Mouse (Mus musculus) forebrain, embryonic 15.5 days (tissue): ENCODE results near the gene Cd163l1. TPM values are rescaled to one million over a fixed set of nuclear protein-coding genes. Genes with fewer than 3 reads are reported as not detected.

Experiments used
- ATAC-seq: fragments of 200-750 bp; cut with Nextera tagmentation; replicated peaks from 2 replicates; pipeline ENCODE4 v1.8.0; 2017; ENCODE audit warnings: mild to moderate bottlenecking, moderate TSS enrichment, moderate library complexity
- H3K27ac ChIP-seq: fragments of 300-500 bp; sonication (generic); replicated peaks from 2 replicates; pipeline ENCODE4 v1.5.1; 2015; ENCODE audit warnings: mild to moderate bottlenecking, inconsistent platforms
- H3K27me3 ChIP-seq: fragments of 300-500 bp; sonication (generic); 2 replicates; pipeline ENCODE4 v1.6.1; 2015; ENCODE audit warnings: inconsistent platforms
- H3K36me3 ChIP-seq: fragments of 300-500 bp; sonication (generic); 2 replicates; pipeline ENCODE4 v1.6.1; 2015; ENCODE audit warnings: mild to moderate bottlenecking, inconsistent platforms
- H3K4me1 ChIP-seq: fragments of 300-500 bp; sonication (generic); 2 replicates; pipeline ENCODE4 v1.6.1; 2015; ENCODE audit warnings: inconsistent platforms
- H3K4me2 ChIP-seq: fragments of 300-500 bp; sonication (generic); replicated peaks from 2 replicates; pipeline ENCODE4 v1.6.1; 2015; ENCODE audit warnings: mild to moderate bottlenecking, inconsistent platforms
- H3K4me3 ChIP-seq: fragments of 300-500 bp; sonication (generic); 2 replicates; pipeline ENCODE4 v1.5.1; 2015; ENCODE audit warnings: mild to moderate bottlenecking, inconsistent platforms
- H3K9ac ChIP-seq: fragments of 300-500 bp; sonication (generic); replicated peaks from 2 replicates; pipeline ENCODE4 v1.6.1; 2015; ENCODE audit warnings: mild to moderate bottlenecking, inconsistent platforms
- H3K9me3 ChIP-seq: fragments of 300-500 bp; sonication (generic); 2 replicates; pipeline ENCODE4 v1.6.1; 2016; ENCODE audit warnings: inconsistent platforms
- WGBS: fragments of 180-500 bp; shearing (Covaris S2); methylation state at CpG from one replicate; pipeline ENCODE4 v1.1.7; 2015; ENCODE audit warnings: mixed read lengths; 5-methylcytosine and 5-hydroxymethylcytosine counted together
- polyA plus RNA-seq: library from polyadenylated mRNA; unstranded; fragments of >200 nt; fragmentation: Nextera tagmentation; extraction: Ambion mirVana; gene quantifications from 2 replicates; pipeline ENCODE4 v1.2.1, GENCODE M21; 2015

Cd163l1 gene
- polyA plus RNA-seq, 1 experiment from 2014 or later, result not detected

- Histone ChIP-seq H3K27ac (no peak overlapping the region), H3K9me3 (no peaks in the 10 kb centered on the region), H3K27me3 (no peaks in the 10 kb centered on the region), H3K4me3 (no peak overlapping the region), H3K4me2 (no peak overlapping the region), H3K36me3 (no peaks in the 10 kb centered on the region), H3K4me1 (no peaks in the 10 kb centered on the region), H3K9ac (no peak overlapping the region)
- no peak for ATAC-seq
- 59% methylated on average over 2 of the region's 2 CpGs for WGBS
Observed at GRCm38 (mm10) chr7:140192445-140192844, 25.6 kb upstream of the Cd163l1 start.

- Histone ChIP-seq H3K36me3 (no peaks in the 10 kb centered on the region), H3K4me2 (no peak overlapping the region), H3K9ac (no peak overlapping the region), H3K27ac (no peak overlapping the region), H3K9me3 (no peaks in the 10 kb centered on the region), H3K4me3 (no peak overlapping the region), H3K4me1 (no peaks in the 10 kb centered on the region), H3K27me3 (no peaks in the 10 kb centered on the region)
- 86% methylated on average over 2 of the region's 2 CpGs for WGBS
- no peak for ATAC-seq
Observed at GRCm38 (mm10) chr7:140192851-140193250, 25.2 kb upstream of the Cd163l1 start.

- 89% methylated on average over 4 of the region's 4 CpGs for WGBS
- Histone ChIP-seq H3K9ac (no peak overlapping the region), H3K27me3 (no peaks in the 10 kb centered on the region), H3K9me3 (no peaks in the 10 kb centered on the region), H3K36me3 (no peaks in the 10 kb centered on the region), H3K4me3 (no peak overlapping the region), H3K4me2 (no peak overlapping the region), H3K27ac (no peak overlapping the region), H3K4me1 (no peaks in the 10 kb centered on the region)
- ATAC-seq, result no peak
Observed at GRCm38 (mm10) chr7:140194031-140194430, 24.0 kb upstream of the Cd163l1 start.

GRCm38 (mm10) chr7:140196002-140196401, 22.1 kb upstream of the Cd163l1 start:
- no peak overlapping the region for H3K4me2 ChIP-seq
- no peak overlapping the region for H3K27ac ChIP-seq
- no peak overlapping the region for H3K4me3 ChIP-seq
- H3K27me3 ChIP-seq, result no peaks in the 10 kb centered on the region
- H3K9ac ChIP-seq, result no peak overlapping the region
- no peak for ATAC-seq
- 87% methylated on average over 8 of the region's 8 CpGs for WGBS
- no peaks in the 10 kb centered on the region for H3K9me3 ChIP-seq
- H3K4me1 ChIP-seq, result no peaks in the 10 kb centered on the region
- H3K36me3 ChIP-seq, result no peaks in the 10 kb centered on the region

GRCm38 (mm10) chr7:140201090-140201489, 17.0 kb upstream of the Cd163l1 start:
- Histone ChIP-seq H3K27ac (no peak overlapping the region), H3K9me3 (no peaks in the 10 kb centered on the region), H3K27me3 (no peaks in the 10 kb centered on the region), H3K4me1 (no peaks in the 10 kb centered on the region), H3K4me3 (no peak overlapping the region), H3K9ac (no peak overlapping the region), H3K4me2 (no peak overlapping the region), H3K36me3 (no peaks in the 10 kb centered on the region)
- no peak for ATAC-seq
- WGBS, result 92% methylated on average over 4 of the region's 4 CpGs

GRCm38 (mm10) chr7:140205864-140206263, 12.2 kb upstream of the Cd163l1 start, which contains the start of gene Olfr524:
Gene Olfr524 (minus strand): TSS chr7:140205964.
- ATAC-seq, result no peak
- H3K4me1 ChIP-seq, result no peaks in the 10 kb centered on the region
- no peak within 1 kb of the TSS for H3K4me2 ChIP-seq
- H3K4me3 ChIP-seq, result no peak within 1 kb of the TSS
- no peak within 1 kb of the TSS for H3K9ac ChIP-seq
- H3K36me3 ChIP-seq, result no peaks in the 10 kb centered on the region
- no peaks in the 10 kb centered on the region for H3K9me3 ChIP-seq
- H3K27me3 ChIP-seq, result no peaks in the 10 kb centered on the region
- no peak within 1 kb of the TSS for H3K27ac ChIP-seq

- WGBS, result 99% methylated on average over 3 of the region's 3 CpGs
- H3K4me2 ChIP-seq, result no peak overlapping the region
Observed at GRCm38 (mm10) chr7:140206904-140207303, 11.2 kb upstream of the Cd163l1 start.

GRCm38 (mm10) chr7:140208153-140208552, 9.9 kb upstream of the Cd163l1 start:
- H3K4me2 ChIP-seq, result no peak overlapping the region
- no peak for ATAC-seq
- WGBS, result 78% methylated on average over 8 of the region's 8 CpGs
- H3K9me3 ChIP-seq, result no peaks in the 10 kb centered on the region
- no peaks in the 10 kb centered on the region for H3K36me3 ChIP-seq
- no peak overlapping the region for H3K4me3 ChIP-seq
- H3K27ac ChIP-seq, result no peak overlapping the region
- no peak overlapping the region for H3K9ac ChIP-seq
- no peaks in the 10 kb centered on the region for H3K27me3 ChIP-seq
- H3K4me1 ChIP-seq, result no peaks in the 10 kb centered on the region

More at GRCm38 (mm10) chr7:140206904-140207303, 11.2 kb upstream of the Cd163l1 start:
- Histone ChIP-seq H3K27me3 (no peaks in the 10 kb centered on the region), H3K9ac (no peak overlapping the region), H3K4me3 (no peak overlapping the region), H3K9me3 (no peaks in the 10 kb centered on the region), H3K4me1 (no peaks in the 10 kb centered on the region), H3K36me3 (no peaks in the 10 kb centered on the region), H3K27ac (no peak overlapping the region)
- no peak for ATAC-seq

GRCm38 (mm10) chr7:140208677-140209076, 9.4 kb upstream of the Cd163l1 start:
- H3K27me3 ChIP-seq, result no peaks in the 10 kb centered on the region
- 87% methylated on average over 3 of the region's 3 CpGs for WGBS
- no peak for ATAC-seq
- H3K9ac ChIP-seq, result no peak overlapping the region
- no peak overlapping the region for H3K4me2 ChIP-seq
- no peaks in the 10 kb centered on the region for H3K4me1 ChIP-seq
- no peak overlapping the region for H3K27ac ChIP-seq
- no peaks in the 10 kb centered on the region for H3K9me3 ChIP-seq
- H3K36me3 ChIP-seq, result no peaks in the 10 kb centered on the region
- H3K4me3 ChIP-seq, result no peak overlapping the region

- Histone ChIP-seq H3K9me3 (no peaks in the 10 kb centered on the region), H3K4me1 (no peaks in the 10 kb centered on the region), H3K4me3 (no peak overlapping the region), H3K36me3 (no peaks in the 10 kb centered on the region), H3K4me2 (no peak overlapping the region), H3K27ac (no peak overlapping the region), H3K9ac (no peak overlapping the region), H3K27me3 (no peaks in the 10 kb centered on the region)
- ATAC-seq, result no peak
- WGBS, result 88% methylated on average over 5 of the region's 5 CpGs
Observed at GRCm38 (mm10) chr7:140213841-140214240, 4.2 kb upstream of the Cd163l1 start.

GRCm38 (mm10) chr7:140219268-140219667, 1.2 kb downstream of the Cd163l1 start:
- H3K9me3 ChIP-seq, result no peaks in the 10 kb centered on the region
- WGBS, result 17% methylated on average over 1 of the region's 1 CpGs
- no peak for ATAC-seq

GRCm38 (mm10) chr7:140220375-140220774, 2.3 kb downstream of the Cd163l1 start:
- H3K27me3 ChIP-seq, result no peaks in the 10 kb centered on the region
- no peak overlapping the region for H3K27ac ChIP-seq
- no peaks in the 10 kb centered on the region for H3K4me1 ChIP-seq
- whole genome bisulfite sequencing, result 91% methylated on average over 4 of the region's 4 CpGs
- no peak for ATAC-seq
- H3K9ac ChIP-seq, result no peak overlapping the region
- no peak overlapping the region for H3K4me2 ChIP-seq
- no peaks in the 10 kb centered on the region for H3K36me3 ChIP-seq
- no peak overlapping the region for H3K4me3 ChIP-seq
- H3K9me3 ChIP-seq, result no peaks in the 10 kb centered on the region

More at GRCm38 (mm10) chr7:140219268-140219667, 1.2 kb downstream of the Cd163l1 start:
- Histone ChIP-seq H3K27ac (no peak overlapping the region), H3K4me1 (no peaks in the 10 kb centered on the region), H3K4me2 (no peak overlapping the region), H3K4me3 (no peak overlapping the region), H3K27me3 (no peaks in the 10 kb centered on the region), H3K9ac (no peak overlapping the region), H3K36me3 (no peaks in the 10 kb centered on the region)

- no peak for ATAC-seq
- Histone ChIP-seq H3K4me1 (no peaks in the 10 kb centered on the region), H3K9ac (no peak overlapping the region), H3K36me3 (no peaks in the 10 kb centered on the region), H3K27ac (no peak overlapping the region), H3K9me3 (no peaks in the 10 kb centered on the region), H3K4me2 (no peak overlapping the region), H3K27me3 (no peaks in the 10 kb centered on the region), H3K4me3 (no peak overlapping the region)
- WGBS, result 90% methylated on average over 13 of the region's 13 CpGs
Observed at GRCm38 (mm10) chr7:140224209-140224608, 6.1 kb downstream of the Cd163l1 start.
